Mouse (Mus musculus) liver, postnatal 0 days (tissue): ENCODE results near the gene Cyp2a5.
"Not testable (repeated sequence)": the region's sequence is repeated elsewhere in the genome, so short reads cannot be mapped to it uniquely, and the experiment has no call there.

Source experiments
- CTCF ChIP-seq: sonication (generic); IDR thresholded peaks from 2 replicates; pipeline ENCODE4 v1.5.1; 2016; ENCODE audit warnings: antibody characterized with exemption, low read depth
- EP300 ChIP-seq: IDR thresholded peaks from 2 replicates; pipeline ENCODE4 v1.6.1; 2016; ENCODE audit warnings: antibody characterized with exemption, low read depth, mild to moderate bottlenecking

- TF ChIP-seq CTCF, EP300: not testable (repeated sequence)
Measured at GRCm38 (mm10) chr7:26786013-26786412, 49.1 kb upstream of the Cyp2a5 start.
